Mouse (Mus musculus) limb, embryonic 12.5 days (tissue): ENCODE results near the gene Wasf2. TPM values are rescaled to one million over a fixed set of nuclear protein-coding genes. Genes with fewer than 3 reads are reported as not detected.

Experiments
- ATAC-seq: fragments of 200-750 bp; cut with Nextera tagmentation; 2 replicates; pipeline ENCODE4 v1.8.0; 2017; ENCODE audit warnings: low read depth, moderate TSS enrichment; ENCODE audit not compliant: insufficient number of reproducible peaks, insufficient read depth, low FRiP score, low TSS enrichment
- H3K27ac ChIP-seq: fragments of 300-500 bp; sonication (generic); 2 replicates; pipeline ENCODE4 v1.5.1; 2016; ENCODE audit warnings: mild to moderate bottlenecking, moderate library complexity
- H3K27me3 ChIP-seq: fragments of 300-500 bp; sonication (generic); 2 replicates; pipeline ENCODE4 v1.6.1; 2016; ENCODE audit warnings: mild to moderate bottlenecking, moderate library complexity
- H3K36me3 ChIP-seq: fragments of 300-500 bp; sonication (generic); 2 replicates; pipeline ENCODE4 v1.6.1; 2016; ENCODE audit warnings: mild to moderate bottlenecking, moderate library complexity
- H3K4me1 ChIP-seq: fragments of 300-500 bp; sonication (generic); replicated peaks from 2 replicates; pipeline ENCODE4 v1.6.1; 2016
- H3K4me2 ChIP-seq: fragments of 300-500 bp; sonication (generic); 2 replicates; pipeline ENCODE4 v1.6.1; 2016; ENCODE audit warnings: mild to moderate bottlenecking, moderate library complexity
- H3K4me3 ChIP-seq: fragments of 300-500 bp; sonication (generic); replicated peaks from 2 replicates; pipeline ENCODE4 v1.5.1; 2016; ENCODE audit warnings: mild to moderate bottlenecking
- H3K9ac ChIP-seq: fragments of 300-500 bp; sonication (generic); replicated peaks from 2 replicates; pipeline ENCODE4 v1.6.1; 2016; ENCODE audit warnings: mild to moderate bottlenecking, moderate library complexity
- H3K9me3 ChIP-seq: fragments of 300-500 bp; sonication (generic); 2 replicates; pipeline ENCODE4 v1.6.1; 2016; ENCODE audit warnings: mild to moderate bottlenecking, moderate library complexity
- WGBS: fragments of 180-500 bp; shearing (Covaris S2); methylation state at CpG from one replicate; pipeline ENCODE4 v1.1.7; 2016; 5-methylcytosine and 5-hydroxymethylcytosine counted together
- polyA plus RNA-seq: library from polyadenylated mRNA; unstranded; fragments of >200 nt; fragmentation: Nextera tagmentation; extraction: Ambion mirVana; gene quantifications from 2 replicates; pipeline ENCODE4 v1.2.1, GENCODE M21; 2016

Gene Wasf2
- polyA plus RNA-seq, 1 experiment from 2014 or later = 81.6 TPM

DNA sequence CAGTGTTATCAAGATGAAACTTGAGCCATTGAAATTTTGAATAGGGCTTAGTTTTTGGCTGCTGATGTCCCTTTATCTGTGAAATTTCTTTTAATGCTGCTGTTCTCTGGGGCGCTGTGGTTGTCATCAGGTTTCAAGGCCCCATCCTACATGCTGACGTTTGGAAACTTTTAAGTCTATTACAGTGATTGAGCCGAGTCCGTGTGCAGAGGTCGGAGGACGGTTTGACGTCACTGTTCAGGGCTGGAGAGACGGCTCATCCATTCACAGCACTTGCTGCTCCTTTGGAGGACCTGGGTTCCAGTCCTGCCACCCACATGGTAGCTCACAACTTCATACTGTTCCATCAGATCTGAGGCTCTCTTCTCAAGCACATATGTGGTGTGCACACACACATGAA, 29.9 kb downstream of the Wasf2 start:
- 91% methylated on average over 8 of the region's 8 CpGs for WGBS
- Histone ChIP-seq H3K9me3 (no peaks in the 10 kb centered on the region), H3K27me3 (no peaks in the 10 kb centered on the region), H3K4me2 (no peak overlapping the region), H3K36me3 (peaks cover 20% of the 10 kb centered on the region; the same call in 1 of the 2 replicates), H3K4me3 (no peak overlapping the region), H3K9ac (no peak overlapping the region), H3K27ac (no peak overlapping the region), H3K4me1 (no peaks in the 10 kb centered on the region)
- no peak for ATAC-seq

DNA sequence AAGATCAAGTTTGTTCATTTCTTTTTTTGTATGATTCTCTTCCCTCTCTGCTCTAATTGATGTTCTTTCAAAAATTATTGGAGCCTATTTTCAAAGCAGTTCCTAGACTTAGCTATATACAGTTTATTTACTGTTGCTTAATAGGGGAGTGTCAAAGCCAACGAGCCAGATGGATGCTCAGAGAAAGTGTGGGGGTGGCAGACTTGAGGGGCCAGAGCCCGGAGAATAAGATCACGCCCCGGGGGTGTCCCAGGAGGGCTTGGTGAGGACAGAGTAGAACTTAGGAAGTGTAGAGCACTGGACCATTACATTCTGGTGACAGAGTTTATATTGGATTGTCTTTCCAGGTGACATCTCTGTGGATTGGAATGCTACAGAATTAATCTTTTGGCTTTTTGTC, 30.5 kb downstream of the Wasf2 start:
- no peaks in the 10 kb centered on the region for H3K9me3 ChIP-seq
- no peak overlapping the region for H3K9ac ChIP-seq
- H3K27me3 ChIP-seq = no peaks in the 10 kb centered on the region
- H3K4me2 ChIP-seq = no peak overlapping the region
- no peaks in the 10 kb centered on the region for H3K4me1 ChIP-seq
- H3K4me3 ChIP-seq = no peak overlapping the region
- no peak overlapping the region for H3K27ac ChIP-seq
- ATAC-seq = no peak
- H3K36me3 ChIP-seq = peaks cover 20% of the 10 kb centered on the region
- whole genome bisulfite sequencing = 79% methylated on average over 4 of the region's 4 CpGs

DNA sequence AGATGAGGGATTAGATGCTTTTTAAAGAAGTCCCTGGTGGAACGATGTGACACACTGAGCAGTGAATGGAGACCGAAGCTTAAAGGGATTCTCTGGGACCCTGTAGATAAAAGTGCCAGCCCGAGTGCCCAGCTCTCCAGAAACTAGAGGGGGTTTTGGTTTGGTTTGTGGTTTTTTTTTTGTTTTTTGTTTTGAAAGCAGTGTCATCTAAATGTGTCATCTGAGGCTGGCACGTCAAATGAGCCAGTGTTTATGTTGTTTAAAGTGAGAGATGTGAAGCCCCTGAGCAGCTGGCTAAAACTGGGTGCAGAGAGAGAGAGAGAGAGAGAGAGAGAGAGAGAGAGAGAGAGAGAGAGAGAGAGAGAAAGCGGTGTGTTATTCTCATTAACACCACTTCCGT, 31.9 kb downstream of the Wasf2 start:
- Histone ChIP-seq H3K27ac (no peak overlapping the region), H3K9me3 (no peaks in the 10 kb centered on the region), H3K4me3 (no peak overlapping the region), H3K36me3 (peaks cover 33% of the 10 kb centered on the region), H3K9ac (no peak overlapping the region), H3K27me3 (no peaks in the 10 kb centered on the region), H3K4me1 (no peaks in the 10 kb centered on the region), H3K4me2 (no peak overlapping the region)
- ATAC-seq = no peak
- WGBS = 77% methylated on average over 6 of the region's 6 CpGs

DNA sequence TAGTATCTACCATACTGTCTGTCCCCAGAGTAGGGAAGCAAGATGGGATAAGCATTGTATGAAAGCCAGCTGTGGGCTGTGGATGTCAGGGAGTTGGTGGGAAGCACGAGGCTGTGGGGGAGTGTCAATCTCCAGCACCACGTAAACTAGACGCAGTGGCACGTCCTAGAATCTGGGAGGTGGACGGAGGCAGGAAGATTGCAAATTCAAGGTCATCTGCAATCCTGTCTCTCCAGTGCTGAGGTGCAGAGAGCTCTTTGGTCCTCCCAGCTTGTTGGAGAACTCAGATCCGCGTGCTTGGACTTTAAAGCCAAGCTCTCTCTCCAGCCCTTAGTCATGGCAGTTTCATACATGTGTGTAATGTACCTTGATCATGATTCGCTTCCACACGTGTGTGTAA, 36.5 kb downstream of the Wasf2 start:
- Histone ChIP-seq H3K4me2 (no peak overlapping the region), H3K27me3 (no peaks in the 10 kb centered on the region), H3K4me3 (no peak overlapping the region), H3K27ac (no peak overlapping the region), H3K9ac (no peak overlapping the region), H3K36me3 (peaks cover 30% of the 10 kb centered on the region), H3K9me3 (no peaks in the 10 kb centered on the region), H3K4me1 (no peaks in the 10 kb centered on the region; the same call in 1 of the 2 replicates)
- WGBS = 88% methylated on average over 9 of the region's 9 CpGs
- ATAC-seq = no peak

DNA sequence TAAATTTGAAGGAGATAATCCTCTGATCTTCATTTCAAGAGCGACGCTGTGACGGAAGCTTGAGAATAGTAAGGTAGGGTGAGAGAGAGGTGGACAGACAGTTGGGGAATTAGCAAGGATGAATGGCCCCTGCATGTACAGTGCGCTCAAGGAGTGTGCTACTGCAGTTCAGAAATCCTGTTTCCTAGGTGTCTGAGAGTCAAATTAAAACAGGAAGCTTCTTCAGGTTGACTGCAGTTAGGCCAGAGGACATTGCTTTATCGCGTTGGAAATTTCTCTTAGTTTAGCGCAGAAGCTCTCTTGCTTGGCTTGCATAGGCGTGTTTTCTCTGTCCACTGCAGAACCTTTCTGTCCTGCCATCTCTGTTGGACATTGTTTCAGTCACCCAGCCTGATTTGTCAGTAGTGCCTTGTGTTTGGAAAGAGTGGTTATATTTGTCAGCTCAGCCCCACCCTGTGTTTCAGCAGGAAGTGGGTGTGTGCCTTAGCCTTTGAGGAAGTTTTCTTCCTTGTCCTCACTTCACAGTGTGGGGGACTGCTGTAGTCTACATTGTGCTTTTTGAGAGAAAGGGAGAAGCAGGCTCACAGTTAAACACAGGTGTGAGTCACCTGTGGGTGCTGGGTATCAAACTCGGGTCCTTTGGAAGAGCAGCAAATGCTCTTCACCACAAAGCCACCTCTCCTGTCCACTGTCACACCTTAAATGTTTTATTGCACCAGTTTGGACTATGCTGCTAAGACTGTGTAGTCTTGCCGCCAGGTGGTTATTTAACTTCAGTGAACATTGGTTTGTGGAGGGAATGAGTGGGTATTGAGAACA, 39.1 kb downstream of the Wasf2 start:
- peaks cover 10% of the 10 kb centered on the region for H3K4me1 ChIP-seq
- no peak overlapping the region for H3K4me2 ChIP-seq
- ATAC-seq = no peak
- no peaks in the 10 kb centered on the region for H3K9me3 ChIP-seq
- H3K36me3 ChIP-seq = peaks cover 20% of the 10 kb centered on the region
- H3K4me3 ChIP-seq = no peak overlapping the region
- 0 out of 2 replicates have a peak overlapping the region, but pooled peaks have one; percentile 23 for H3K27ac ChIP-seq
- no peaks in the 10 kb centered on the region for H3K27me3 ChIP-seq
- H3K9ac ChIP-seq = no peak overlapping the region
- 87% methylated on average over 10 of the region's 10 CpGs for WGBS

DNA sequence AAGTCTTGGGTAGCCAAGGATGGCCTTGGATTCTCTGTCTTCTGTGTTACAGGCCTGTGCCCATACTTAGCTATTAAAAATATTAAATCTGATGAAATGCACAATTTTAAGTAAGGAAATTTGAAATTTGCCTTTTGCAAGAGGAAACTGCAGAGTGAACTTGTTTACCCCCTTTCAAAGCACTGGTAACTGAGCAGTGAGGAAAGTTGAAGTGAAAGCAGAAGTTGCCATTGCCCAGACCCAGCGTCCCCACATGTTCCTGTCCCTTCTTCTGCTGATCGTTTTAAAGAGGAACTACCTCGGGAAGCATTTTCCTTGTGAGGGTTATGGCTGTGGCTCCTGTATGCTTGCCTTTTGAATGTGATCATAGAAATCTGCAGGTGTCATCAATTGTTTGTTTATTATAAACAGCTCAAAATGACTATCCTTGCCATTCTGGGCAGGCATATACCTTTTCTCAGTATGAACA, 39.8 kb downstream of the Wasf2 start:
- H3K4me3 ChIP-seq = no peak overlapping the region
- H3K9ac ChIP-seq = no peak overlapping the region
- ATAC-seq = no peak
- H3K27ac ChIP-seq = no peak overlapping the region
- H3K9me3 ChIP-seq = no peaks in the 10 kb centered on the region
- no peaks in the 10 kb centered on the region for H3K27me3 ChIP-seq
- no peak overlapping the region for H3K4me2 ChIP-seq
- WGBS = 75% methylated on average over 3 of the region's 3 CpGs
- H3K4me1 ChIP-seq = peaks cover 11% of the 10 kb centered on the region
- H3K36me3 ChIP-seq = peaks cover 13% of the 10 kb centered on the region; the same call in 1 of the 2 replicates

DNA sequence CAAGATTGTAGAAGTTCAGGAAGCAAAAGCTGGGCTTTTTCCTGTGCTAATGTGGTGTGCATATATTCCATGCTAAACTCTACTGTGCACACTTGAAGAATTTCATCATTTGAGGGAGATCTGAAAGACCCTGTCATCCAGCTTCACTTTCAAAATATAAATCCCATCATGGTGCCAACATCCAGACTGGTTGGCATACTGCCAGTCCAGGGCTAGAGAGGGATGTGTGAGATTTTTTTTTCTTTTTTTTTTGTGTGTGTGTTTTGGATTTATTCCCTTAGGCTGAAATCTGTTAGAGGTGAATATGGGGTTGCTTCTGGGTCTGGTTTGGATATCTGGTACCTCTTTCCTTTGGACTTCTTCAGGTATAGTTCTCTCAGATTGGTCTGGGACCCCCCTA, 40.3 kb downstream of the Wasf2 start:
- Histone ChIP-seq H3K9me3 (no peaks in the 10 kb centered on the region), H3K9ac (no peak overlapping the region), H3K4me3 (no peak overlapping the region), H3K4me1 (peaks cover 15% of the 10 kb centered on the region), H3K27me3 (no peaks in the 10 kb centered on the region), H3K4me2 (no peak overlapping the region), H3K27ac (no peak overlapping the region), H3K36me3 (peaks cover 13% of the 10 kb centered on the region; the same call in 1 of the 2 replicates)
- ATAC-seq = no peak

DNA sequence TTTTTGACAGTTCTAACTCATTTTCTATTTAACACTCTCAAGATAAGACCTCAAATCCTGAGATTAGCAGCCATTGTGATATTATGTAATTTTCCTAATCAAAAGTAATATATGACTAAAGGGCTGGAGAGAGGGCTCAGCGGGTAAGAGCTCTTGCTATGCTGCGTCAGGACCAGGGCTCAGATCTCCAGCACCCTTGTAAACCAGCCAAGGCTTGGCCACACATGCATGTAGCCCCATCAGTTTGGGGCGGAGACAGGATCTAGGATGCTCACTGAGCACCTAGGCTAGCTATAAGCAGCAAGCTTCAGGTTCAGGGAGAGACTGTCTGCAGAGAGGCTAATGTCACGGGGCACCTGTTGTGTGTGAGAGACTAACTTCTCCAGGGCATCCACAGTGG, 42.1 kb downstream of the Wasf2 start:
- Histone ChIP-seq H3K27me3 (no peaks in the 10 kb centered on the region), H3K9ac (no peak overlapping the region), H3K4me2 (no peak overlapping the region), H3K36me3 (peaks cover 9% of the 10 kb centered on the region), H3K4me3 (no peak overlapping the region), H3K9me3 (no peaks in the 10 kb centered on the region), H3K27ac (no peak overlapping the region), H3K4me1 (peaks cover 29% of the 10 kb centered on the region)
- no peak for ATAC-seq
- 88% methylated on average over 4 of the region's 4 CpGs for WGBS

DNA sequence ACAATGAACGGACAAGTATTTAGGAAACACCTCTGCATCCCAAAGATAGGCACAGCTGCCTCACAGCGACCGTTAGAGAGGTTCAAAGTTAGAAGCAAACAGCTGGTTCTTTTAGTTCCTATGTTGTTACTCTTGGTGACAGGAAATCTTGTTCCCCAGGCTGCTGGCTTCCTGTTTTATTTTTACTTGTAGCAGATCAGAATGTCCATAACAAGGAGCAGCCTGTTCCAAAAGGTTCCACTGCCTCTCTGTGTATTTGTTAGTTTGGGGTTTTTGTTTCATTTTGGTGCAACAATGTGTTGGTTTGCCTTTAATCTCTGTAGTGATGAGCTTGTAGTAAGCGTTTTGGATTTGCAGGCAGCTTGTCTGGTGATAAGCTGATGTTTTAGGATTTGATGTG, 44.1 kb downstream of the Wasf2 start:
- Histone ChIP-seq H3K27me3 (no peaks in the 10 kb centered on the region), H3K36me3 (peaks cover 22% of the 10 kb centered on the region), H3K4me1 (peaks cover 29% of the 10 kb centered on the region), H3K4me2 (no peak overlapping the region), H3K27ac (peak overlapping the region; percentile 36), H3K9ac (no peak overlapping the region), H3K4me3 (no peak overlapping the region), H3K9me3 (no peaks in the 10 kb centered on the region)
- WGBS = 51% methylated on average over 4 of the region's 4 CpGs
- no peak for ATAC-seq

DNA sequence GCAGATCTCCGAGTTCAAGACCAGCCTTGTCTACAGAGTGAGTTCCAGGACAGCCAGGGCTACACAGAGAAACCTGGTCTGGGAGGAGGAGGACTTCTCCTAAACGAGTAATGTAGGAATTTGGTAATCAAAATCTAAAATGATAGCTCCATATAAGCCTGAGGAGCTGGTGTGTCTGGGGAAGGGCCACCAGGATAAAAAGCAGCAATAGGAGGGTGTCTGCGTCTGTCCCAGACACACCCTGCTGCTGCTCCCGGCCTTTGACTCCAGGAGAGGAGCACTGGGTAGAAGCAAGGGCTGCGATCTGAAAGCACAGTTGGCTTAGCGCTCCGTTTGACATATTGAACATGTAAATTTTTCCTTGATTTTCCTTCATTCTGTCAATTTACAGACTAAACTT, 45.0 kb downstream of the Wasf2 start:
- Histone ChIP-seq H3K9ac (no peak overlapping the region), H3K9me3 (no peaks in the 10 kb centered on the region), H3K27me3 (no peaks in the 10 kb centered on the region), H3K4me2 (no peak overlapping the region), H3K27ac (no peak overlapping the region), H3K4me1 (peaks cover 29% of the 10 kb centered on the region), H3K36me3 (peaks cover 31% of the 10 kb centered on the region), H3K4me3 (no peak overlapping the region)
- WGBS = 82% methylated on average over 7 of the region's 7 CpGs
- ATAC-seq = no peak

DNA sequence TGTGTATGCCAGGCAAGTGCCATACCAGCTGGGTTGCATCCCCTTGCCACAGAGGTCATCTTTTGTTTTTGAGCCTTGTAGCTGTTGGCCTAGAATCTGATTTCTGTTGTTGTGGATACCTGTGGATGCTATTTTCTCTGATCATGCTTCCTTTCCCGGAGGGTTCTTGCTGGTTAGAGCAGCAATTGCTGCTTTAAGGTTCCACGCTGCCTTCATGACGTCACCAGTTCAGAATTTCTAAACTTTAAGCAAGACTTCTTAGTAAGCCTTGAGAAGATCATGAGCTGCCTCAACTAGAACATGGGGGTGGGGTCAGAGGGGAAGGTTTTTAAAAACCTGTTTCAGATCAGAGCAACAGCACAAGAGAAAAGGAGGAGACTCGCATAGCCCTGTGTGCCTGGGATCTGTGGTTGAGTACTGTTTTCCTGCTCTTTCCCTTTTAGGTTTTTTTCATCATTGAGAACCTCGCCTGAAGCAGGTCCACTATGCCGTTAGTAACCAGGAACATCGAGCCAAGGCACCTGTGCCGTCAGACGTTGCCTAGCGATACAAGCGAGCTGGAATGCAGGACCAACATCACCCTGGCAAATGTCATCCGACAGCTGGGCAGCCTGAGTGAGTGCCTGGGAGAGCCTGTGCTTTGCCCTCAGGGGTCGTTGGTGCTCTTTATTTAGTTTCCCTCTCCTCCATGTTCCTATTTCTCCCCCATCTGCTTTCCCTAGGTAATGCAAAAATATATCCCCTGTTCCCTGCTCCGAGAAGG, 45.9 kb downstream of the Wasf2 start:
- H3K9me3 ChIP-seq = no peaks in the 10 kb centered on the region
- 36% methylated on average over 14 of the region's 14 CpGs for WGBS
- peaks cover 29% of the 10 kb centered on the region for H3K4me1 ChIP-seq
- no peak for ATAC-seq
- H3K4me3 ChIP-seq = no peak overlapping the region
- H3K27me3 ChIP-seq = no peaks in the 10 kb centered on the region
- H3K9ac ChIP-seq = no peak overlapping the region
- H3K36me3 ChIP-seq = peaks cover 39% of the 10 kb centered on the region
- H3K4me2 ChIP-seq = no peak overlapping the region
- H3K27ac ChIP-seq = peak overlapping the region; percentile 60
